Mouse (Mus musculus) small intestine, adult 2 months (tissue): Measurements from ENCODE around the gene Zmat3.

ENCODE experiments used
- CTCF ChIP-seq: fragments of 200-500 bp; IDR thresholded peaks from 2 replicates; pipeline ENCODE4 v1.5.1; 2012; ENCODE audit warnings: low read depth, mild to moderate bottlenecking, control low read depth, inconsistent platforms, low read length, moderate library complexity, mixed read lengths; ENCODE audit not compliant: insufficient replicate concordance, insufficient read length; ENCODE audit errors: extremely low read depth
- POLR2A ChIP-seq: fragments of 200-500 bp; IDR thresholded peaks from 2 replicates; pipeline ENCODE4 v1.6.1; 2012; ENCODE audit warnings: low read depth, mild to moderate bottlenecking, control low read depth, inconsistent platforms, low read length, moderate library complexity

GRCm38 (mm10) chr3:32408811-32409273 is 43.0 kb upstream of the Zmat3 start:
- no peak for TF ChIP-seq CTCF
- no peak for TF ChIP-seq POLR2A
